Mouse (Mus musculus) embryonic fibroblast, embryonic 13.5 days (primary cell): ENCODE results near the gene Entpd6. TPM values are rescaled to one million over a fixed set of nuclear protein-coding genes. Genes with fewer than 3 reads are reported as not detected.
A peak's percentile ranks its signal among the peaks of the same experiment; 100 is the strongest.

Source experiments
- H3K27ac ChIP-seq: 2 replicates; pipeline ENCODE4 v1.5.1; 2012; ENCODE audit warnings: low read length, control low read depth, inconsistent platforms; ENCODE audit not compliant: insufficient read depth
- H3K4me1 ChIP-seq: 2 replicates; pipeline ENCODE4 v1.6.1; 2011; ENCODE audit warnings: low read length; ENCODE audit not compliant: control insufficient read depth, insufficient read depth
- H3K4me3 ChIP-seq: 2 replicates; pipeline ENCODE4 v1.5.1; 2011; ENCODE audit warnings: mild to moderate bottlenecking, control low read depth, low read length; ENCODE audit not compliant: insufficient read depth
- CTCF ChIP-seq: IDR thresholded peaks from 2 replicates; pipeline ENCODE4 v1.5.1; 2011; ENCODE audit warnings: mild to moderate bottlenecking, control low read depth, low read length, moderate library complexity, borderline replicate concordance; ENCODE audit not compliant: insufficient read depth
- POLR2A ChIP-seq: IDR thresholded peaks from 2 replicates; pipeline ENCODE4 v1.6.1; 2011; ENCODE audit warnings: low read depth, mild to moderate bottlenecking, control low read depth, low read length, moderate library complexity
- polyA plus RNA-seq: library from polyadenylated mRNA; stranded (reverse); fragments of >200 nt; gene quantifications from 2 replicates; pipeline ENCODE4 v1.2.4, GENCODE M21; 2011; ENCODE audit warnings: low read depth; ENCODE audit not compliant: missing spikeins, insufficient read length

Gene Entpd6
- polyA plus RNA-seq, 1 experiment = 9.7 TPM

- TF ChIP-seq CTCF = no peak
- peak; percentile 99 for TF ChIP-seq POLR2A
These were observed 37.7 kb downstream of the Entpd6 start, which contains the start of gene Pygb for GRCm38 (mm10) chr2:150786251-150787180. Gene Pygb (plus strand): TSS chr2:150786735.

DNA sequence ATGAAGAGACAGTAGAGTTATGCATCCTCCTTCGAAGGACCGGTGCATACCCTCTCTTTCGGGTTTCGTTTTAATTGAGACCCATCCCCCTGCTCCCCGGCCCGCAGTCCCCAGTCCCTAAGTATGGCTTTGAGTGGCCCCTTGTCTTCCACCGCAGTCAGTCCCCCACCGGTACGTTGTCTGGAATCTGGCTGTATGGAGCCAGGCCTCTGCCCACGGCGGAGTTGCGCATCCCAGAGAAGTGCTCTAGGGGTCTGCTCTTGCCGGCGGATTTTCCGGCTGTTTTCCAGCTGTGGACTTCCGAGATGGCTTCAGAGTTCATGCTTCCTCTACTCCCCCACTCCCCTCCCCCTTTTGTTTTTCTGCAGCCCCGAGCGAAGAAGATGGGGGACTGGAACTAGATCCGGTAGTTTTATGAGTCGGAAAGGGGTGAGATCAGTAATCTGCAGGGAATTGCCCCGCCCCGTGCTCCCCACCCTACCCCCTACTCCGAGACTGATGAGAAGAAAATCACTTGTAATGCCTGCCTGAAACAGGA, 38.5 kb downstream of the Entpd6 start:
- Histone ChIP-seq H3K4me1 (peaks cover 15% of the 10 kb centered on the region), H3K27ac (no peak overlapping the region), H3K4me3 (peak overlapping the region; percentile 75)
- TF ChIP-seq CTCF = no peak
- no peak for TF ChIP-seq POLR2A

More at GRCm38 (mm10) chr2:150786251-150787180, 37.7 kb downstream of the Entpd6 start, which contains the start of gene Pygb:
- Histone ChIP-seq H3K27ac (peak within 1 kb of the TSS; percentile 35; the same call in 1 of the 2 replicates), H3K4me1 (peaks cover 15% of the 10 kb centered on the region), H3K4me3 (peak within 1 kb of the TSS; percentile 75)

DNA sequence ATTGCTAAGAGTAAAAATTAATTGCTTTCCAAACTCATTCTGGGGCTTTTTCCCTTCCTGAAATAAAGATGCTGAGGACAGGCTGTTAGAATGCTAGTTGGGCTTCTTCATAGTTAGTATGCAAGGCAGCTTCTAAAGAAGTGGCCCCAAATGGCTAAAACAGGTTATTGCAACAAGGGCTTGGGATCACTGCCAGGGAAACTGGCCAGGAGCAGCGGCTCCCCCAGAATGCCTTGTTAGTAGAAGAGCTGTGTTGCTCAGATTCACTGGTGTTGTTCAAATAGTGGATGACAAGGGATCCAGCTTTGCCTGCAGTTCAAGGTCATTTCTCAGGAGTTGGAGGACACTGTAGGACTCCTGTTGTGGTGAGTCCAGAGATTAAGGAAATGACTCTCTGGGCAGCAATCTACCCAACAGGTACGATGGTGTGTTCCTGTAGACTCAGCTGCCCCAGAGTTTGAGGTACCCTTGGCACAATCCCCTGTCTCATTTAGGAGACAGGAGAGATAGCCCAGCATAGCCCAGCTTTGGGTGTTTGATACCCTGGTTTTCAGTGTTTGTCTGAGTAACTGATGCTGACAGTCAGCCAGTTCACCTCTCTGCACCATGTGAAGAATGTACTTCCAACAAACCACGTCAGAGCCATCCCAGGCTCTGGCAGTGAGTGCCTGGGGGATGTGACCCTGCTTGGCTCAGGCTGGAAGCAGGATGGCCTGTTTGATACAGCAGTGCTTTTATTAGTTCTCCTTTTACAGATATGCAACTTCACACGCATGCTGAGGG, 40.1 kb downstream of the Entpd6 start:
- TF ChIP-seq POLR2A (no peak), CTCF (no peak)
- H3K4me3 ChIP-seq = no peak overlapping the region
- no peak overlapping the region for H3K27ac ChIP-seq
- H3K4me1 ChIP-seq = peaks cover 15% of the 10 kb centered on the region

GRCm38 (mm10) chr2:150793320-150793719, 44.5 kb downstream of the Entpd6 start:
- TF ChIP-seq CTCF (no peak), POLR2A (no peak)
- H3K4me1 ChIP-seq = peaks cover 6% of the 10 kb centered on the region; the same call in 1 of the 2 replicates
- H3K4me3 ChIP-seq = no peak overlapping the region
- no peak overlapping the region for H3K27ac ChIP-seq

DNA sequence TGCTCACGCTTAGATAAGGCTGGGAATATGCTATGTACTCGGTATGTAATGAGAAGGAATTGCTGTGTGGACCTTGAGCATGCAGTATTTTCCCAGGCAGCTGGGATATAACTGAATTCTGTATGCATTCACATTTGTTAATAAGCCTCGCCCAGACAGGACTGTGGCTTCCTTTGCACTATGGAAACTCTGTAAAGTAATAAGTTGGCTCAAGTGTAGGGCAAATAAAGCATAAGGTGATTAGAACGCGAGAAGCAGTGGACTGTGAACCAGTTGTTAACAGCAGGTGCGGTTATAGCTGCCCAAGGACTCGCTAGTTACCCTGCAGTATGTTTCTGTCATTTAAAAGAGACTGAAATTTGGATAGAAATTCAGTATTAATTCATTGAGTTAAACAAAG, 49.2 kb downstream of the Entpd6 start:
- no peak overlapping the region for H3K4me3 ChIP-seq
- no peak overlapping the region for H3K27ac ChIP-seq
- no peaks in the 10 kb centered on the region for H3K4me1 ChIP-seq
- TF ChIP-seq POLR2A = no peak
- no peak for TF ChIP-seq CTCF

DNA sequence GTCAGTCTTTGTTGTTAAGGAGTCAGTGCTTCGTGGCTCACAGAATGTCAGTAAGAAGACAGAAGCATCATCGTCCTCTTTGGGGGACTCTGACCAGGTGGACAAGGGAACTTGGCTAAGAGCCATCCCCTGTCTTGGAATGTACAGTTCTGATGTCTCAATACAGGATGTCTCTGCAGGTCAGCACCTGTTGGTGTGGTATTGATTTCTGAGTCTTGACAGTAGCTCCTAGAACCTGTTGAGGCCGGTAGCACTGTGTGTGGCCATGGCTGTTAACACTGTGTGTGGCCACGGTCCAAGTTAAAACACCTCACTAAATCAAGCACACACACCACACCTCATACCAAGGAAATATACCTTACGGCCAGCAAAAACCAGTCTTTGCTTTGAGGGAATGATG, 51.8 kb downstream of the Entpd6 start:
- H3K4me3 ChIP-seq = no peak overlapping the region
- TF ChIP-seq CTCF (no peak), POLR2A (no peak)
- no peaks in the 10 kb centered on the region for H3K4me1 ChIP-seq
- H3K27ac ChIP-seq = no peak overlapping the region

DNA sequence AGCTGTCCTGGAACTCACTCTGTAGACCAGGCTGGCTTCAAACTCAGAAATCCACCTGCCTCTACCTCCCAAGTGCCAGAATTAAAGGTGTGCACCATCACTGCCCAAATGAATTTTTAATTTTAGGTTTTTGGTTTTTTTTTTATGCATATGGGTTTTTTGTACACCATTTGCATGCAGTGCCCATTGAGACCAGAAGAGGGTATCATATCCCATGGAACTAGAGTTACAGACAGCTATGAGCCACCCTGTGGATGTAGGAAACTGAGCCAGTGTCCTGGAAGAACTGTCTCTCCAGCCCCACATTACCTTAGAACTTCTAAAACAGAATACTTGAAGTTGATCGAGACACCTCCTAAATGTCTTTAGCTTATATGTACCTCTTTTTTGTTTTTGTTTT, 54.2 kb downstream of the Entpd6 start:
- TF ChIP-seq POLR2A (no peak), CTCF (no peak)
- Histone ChIP-seq H3K4me3 (no peak overlapping the region), H3K27ac (no peak overlapping the region), H3K4me1 (no peaks in the 10 kb centered on the region)

GRCm38 (mm10) chr2:150808381-150808780, 59.5 kb downstream of the Entpd6 start:
- TF ChIP-seq CTCF = no peak
- no peak for TF ChIP-seq POLR2A
- Histone ChIP-seq H3K27ac (no peak overlapping the region), H3K4me3 (no peak overlapping the region), H3K4me1 (no peaks in the 10 kb centered on the region)

DNA sequence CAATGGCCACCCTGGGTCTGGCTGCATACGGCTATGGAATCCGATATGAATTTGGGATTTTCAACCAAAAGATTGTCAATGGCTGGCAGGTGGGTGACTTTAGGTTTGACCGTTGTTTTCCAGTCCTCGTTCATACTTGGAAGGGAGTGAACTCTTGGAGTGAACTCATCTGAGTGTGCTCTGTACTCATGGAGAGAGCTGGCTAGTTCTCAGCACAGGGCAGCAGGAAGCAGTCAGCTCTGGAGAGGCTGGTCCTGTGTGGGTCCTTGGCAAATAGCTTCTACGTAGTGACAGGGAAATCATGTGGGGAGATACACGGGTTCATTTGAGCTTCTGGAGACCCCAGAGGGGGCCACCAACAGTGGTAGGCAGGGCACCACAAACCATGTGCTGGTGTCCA, 60.0 kb downstream of the Entpd6 start:
- no peak overlapping the region for H3K4me3 ChIP-seq
- no peak for TF ChIP-seq CTCF
- no peak for TF ChIP-seq POLR2A
- no peaks in the 10 kb centered on the region for H3K4me1 ChIP-seq
- H3K27ac ChIP-seq = no peak overlapping the region

DNA sequence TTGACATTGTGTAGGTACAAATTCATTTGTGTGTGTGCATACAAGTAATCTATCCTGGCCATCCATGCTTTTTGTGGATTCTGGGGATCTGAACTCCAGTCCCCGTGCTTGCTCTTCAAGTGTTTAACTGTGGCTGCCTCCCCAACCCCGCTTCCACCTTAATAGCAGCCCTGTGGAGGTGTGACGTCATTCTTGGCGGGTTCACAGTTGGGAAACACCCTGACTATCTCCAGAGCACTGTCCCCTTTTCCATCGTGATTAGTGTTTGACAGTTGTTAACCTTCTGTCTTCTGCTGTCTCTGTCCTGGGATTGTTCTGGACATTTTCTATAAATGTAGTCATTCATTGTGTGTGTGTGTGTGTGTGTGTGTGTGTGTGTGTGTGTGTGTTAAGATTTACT, 61.8 kb downstream of the Entpd6 start:
- TF ChIP-seq POLR2A (no peak), CTCF (no peak)
- H3K27ac ChIP-seq = no peak overlapping the region
- no peak overlapping the region for H3K4me3 ChIP-seq
- no peaks in the 10 kb centered on the region for H3K4me1 ChIP-seq
